Mouse (Mus musculus) heart, adult 8-10 months (tissue): ENCODE data around the gene Serhl. TPM values are rescaled to one million over a fixed set of nuclear protein-coding genes. Genes with fewer than 3 reads are reported as not detected.

Experiments
- DNase-seq: peaks from one replicate; pipeline ENCODE4 v3.0.0; 2022; ENCODE audit warnings: low spot score
- total RNA-seq, 4 experiments: library from RNA; stranded (reverse); gene quantifications; 2 replicates each; pipeline ENCODE4 v1.2.4; 2022

Gene Serhl
- total RNA-seq, 4 experiments from 2014 or later = 47.4 to 64.0 (median 62.0) TPM

DNA sequence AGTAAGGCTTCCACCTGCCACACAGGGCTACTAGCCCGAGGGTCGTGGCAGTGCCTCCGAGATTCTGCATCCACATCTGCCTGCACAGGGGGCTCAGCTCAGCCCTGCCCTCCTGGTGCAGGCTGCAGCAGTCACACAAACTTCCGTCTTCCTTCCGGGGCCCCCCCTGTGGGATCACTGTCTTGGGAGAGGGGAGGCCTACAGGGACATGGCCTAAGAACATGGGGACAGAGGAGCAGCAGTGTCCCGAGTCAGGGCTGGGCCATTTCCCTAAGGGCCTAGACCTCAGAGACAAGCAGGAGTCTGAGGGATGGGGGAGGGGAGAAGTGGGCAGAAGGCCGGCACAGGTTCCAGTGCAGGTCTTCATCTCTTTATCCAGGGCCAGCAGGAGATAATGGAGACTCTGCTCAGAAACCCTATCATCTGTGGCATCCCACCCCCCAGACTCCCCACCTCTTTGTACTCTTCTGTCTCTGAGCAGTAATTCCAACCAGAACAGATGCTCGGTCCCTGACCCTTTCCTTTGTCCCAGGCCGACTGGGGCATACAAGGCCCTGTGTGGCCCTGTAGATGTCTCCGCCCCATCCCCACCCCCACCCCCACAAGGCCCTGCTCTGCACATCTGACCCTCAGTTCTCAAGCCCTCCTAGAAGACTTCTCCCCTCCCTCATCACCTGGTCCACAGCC, 71.9 kb downstream of the Serhl start:
- no peak for DNase-seq

DNA sequence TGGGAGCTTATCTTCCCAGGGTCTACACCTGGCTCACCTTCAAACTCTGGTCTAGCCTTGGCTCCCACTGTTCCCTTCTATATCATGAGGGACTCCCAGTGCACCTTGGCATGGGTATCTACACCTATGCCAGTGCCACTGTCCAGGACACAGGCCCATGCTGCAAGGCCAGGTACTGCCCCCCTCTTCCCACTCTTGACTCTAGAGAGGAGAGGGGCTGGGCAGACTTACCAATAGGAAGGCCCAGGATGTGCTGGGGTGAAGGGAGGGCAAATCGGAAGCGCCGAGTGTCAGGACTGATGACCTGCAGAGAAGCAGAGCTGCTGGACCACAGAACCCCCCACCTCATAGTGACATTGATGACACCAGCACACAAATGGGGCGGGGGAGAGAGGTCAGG, 72.7 kb downstream of the Serhl start:
- DNase-seq = no peak

DNA sequence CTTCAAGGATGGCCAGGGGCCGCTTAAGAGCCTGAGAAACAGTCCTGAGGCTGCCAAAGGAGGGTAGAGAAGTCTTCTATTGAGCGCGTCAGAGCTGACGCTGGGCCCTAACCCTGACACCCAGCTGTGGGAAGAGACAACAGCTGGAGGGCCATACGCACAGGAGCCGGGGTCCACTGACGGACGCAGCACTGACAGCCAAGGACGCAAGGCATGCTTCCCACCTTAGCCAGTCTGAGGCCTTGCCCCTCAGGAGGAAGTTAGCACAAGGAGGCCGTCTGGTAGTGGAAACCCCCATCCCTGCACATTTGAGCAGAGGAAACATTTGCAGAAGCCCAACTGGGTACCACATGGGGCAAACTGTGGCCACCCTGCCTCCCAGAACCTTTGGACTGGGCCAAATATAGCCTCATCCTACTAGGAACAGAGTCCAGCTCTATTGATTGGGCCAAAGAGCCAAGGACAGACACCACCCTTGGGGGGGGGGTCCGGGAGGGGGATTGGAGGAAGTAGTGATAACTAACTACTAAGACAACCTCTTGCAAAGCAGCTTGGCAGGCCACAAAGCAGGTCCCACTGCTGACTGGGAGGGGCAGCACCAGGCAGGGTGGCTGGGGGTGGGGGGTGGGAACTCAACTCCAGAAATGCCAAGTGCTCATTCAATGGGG, 73.6 kb downstream of the Serhl start:
- DNase-seq = no peak

DNA sequence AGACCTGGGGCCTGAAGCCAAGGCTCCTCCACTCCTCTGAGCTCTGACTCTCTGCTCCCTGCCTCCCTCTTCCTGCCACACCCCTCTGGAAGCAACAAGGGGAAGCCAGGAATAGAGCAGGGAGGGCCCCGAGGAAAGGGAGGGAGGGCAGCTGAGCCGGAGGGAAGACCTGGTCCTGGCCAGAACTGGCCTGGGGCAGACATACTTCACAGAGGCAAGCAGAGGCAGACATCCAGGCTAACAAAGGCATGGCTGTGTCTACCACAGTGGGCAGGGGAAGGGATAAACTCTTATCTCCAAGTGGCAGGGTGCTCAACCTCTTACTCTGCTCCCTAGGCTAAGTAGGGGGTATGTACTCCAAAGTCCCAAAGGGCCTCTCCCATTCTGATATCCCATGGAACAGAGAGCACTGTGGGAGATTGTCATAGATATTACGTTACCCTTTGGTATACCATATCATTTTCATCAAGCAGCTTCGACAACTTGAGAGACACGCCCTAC, 75.7 kb downstream of the Serhl start:
- DNase-seq = peak; percentile 84

DNA sequence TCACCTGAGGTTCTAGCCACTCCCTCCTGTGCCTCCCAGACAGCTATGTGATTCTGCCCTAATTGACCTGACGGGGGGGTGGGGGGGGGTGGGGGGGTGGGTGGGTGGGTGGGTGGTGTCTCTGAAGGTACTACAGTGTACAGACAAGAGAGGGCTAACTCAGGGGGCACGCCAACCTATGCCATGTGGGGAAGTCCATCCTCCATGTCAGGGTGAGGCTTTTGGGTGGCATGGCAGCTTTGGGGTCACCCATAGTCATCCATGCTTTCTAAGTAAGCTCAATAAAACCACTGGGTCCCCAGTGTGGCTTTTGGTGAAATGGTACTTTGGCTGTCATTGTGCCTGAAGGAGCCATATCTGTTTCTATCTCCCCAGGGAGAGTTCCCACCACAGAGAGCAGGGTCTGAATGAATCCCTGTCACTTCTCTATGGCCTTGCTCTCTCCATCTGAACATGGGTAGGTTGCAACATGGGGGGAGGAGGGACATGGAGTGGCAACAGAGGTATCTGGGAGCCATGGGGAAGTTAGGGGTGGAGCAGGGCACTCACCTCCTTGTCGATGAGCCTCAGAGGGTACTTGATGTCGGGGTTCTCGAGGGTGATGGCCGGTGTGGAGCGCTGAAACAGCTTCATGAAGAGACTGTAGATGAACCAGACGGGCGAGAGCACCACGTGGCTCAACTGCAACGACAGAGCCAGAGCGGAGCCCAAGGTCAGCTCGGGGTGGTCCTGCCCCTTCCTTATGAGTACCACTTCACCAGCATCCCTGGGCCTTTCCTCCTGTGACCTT, 76.4 kb downstream of the Serhl start:
- DNase-seq = no peak

Other genes with a start within 250 kb of the Serhl start
- gene Tcf20, start 101.6 kb upstream of the Serhl start, total RNA-seq = 10 to 100 TPM; 56.2 to 63.4 (median 59.7) TPM
- gene Nfam1, start 56.2 kb upstream of the Serhl start, total RNA-seq = 1 to 10 TPM; 1.1 to 4.8 (median 1.5) TPM
- gene Rrp7a, start 33.3 kb downstream of the Serhl start, total RNA-seq = 10 to 100 TPM; 38.9 to 42.7 (median 40.5) TPM
- gene Poldip3, start 59.9 kb downstream of the Serhl start, total RNA-seq = 10 to 100 TPM; 23.5 to 27.1 (median 26.2) TPM
- 100 to 1,000 TPM in 2 of 4 experiments, 10 to 100 TPM in 2; 81.4 to 113 (median 96.2) TPM for gene Cyb5r3, start 83.1 kb downstream of the Serhl start, total RNA-seq
- gene A4galt, start 162.3 kb downstream of the Serhl start, total RNA-seq = 1 to 10 TPM; 4.2 to 8.7 (median 5.8) TPM